Mouse (Mus musculus): ENCODE measurements around the gene Naalad2. TPM values are rescaled to one million over a fixed set of nuclear protein-coding genes. Genes with fewer than 3 reads are reported as not detected.

Gene Naalad2
- total and polyA plus RNA-seq, 3 experiments = 0.04 to 0.06 TPM; not detected in 1

- H3K79me2 ChIP-seq (ENCODE audit: control insufficient read depth, insufficient read depth, low read length, poor library complexity) = peaks cover 27% of the 10 kb centered on the region
Observed at GRCm38 (mm10) chr9:18292443-18292922, 110.3 kb downstream of the Naalad2 start.

GRCm38 (mm10) chr9:18291571-18292429 is 111.0 kb downstream of the Naalad2 start, which contains the start of gene Chordc1:
Gene Chordc1 (plus strand): TSS chr9:18292125.
- peak within 1 kb of the TSS; percentile 71 to 95 for H3K4me3 ChIP-seq (ENCODE audit: control insufficient read depth in 1 of 2, insufficient read depth in 1 of 2, low read depth in 2 of 2, low read length in 2 of 2)
- no peak for TF ChIP-seq RAD21 (IDR thresholded peaks at IDR 0.05; ENCODE audit: low read depth, low read length)
- TF ChIP-seq POLR2AphosphoS5 (IDR thresholded peaks at IDR 0.05; ENCODE audit: borderline replicate concordance, low read depth, low read length) = peak; percentile 52; the same call in 1 of the 2 replicates
- TF ChIP-seq E2F4 (IDR thresholded peaks at IDR 0.05; ENCODE audit: borderline replicate concordance, low read depth, low read length) = no peak
- peak; percentile 54 for TF ChIP-seq GATA1 (IDR thresholded peaks at IDR 0.05; ENCODE audit: low read depth, low read length)
- no peak for TF ChIP-seq ZNF384 (IDR thresholded peaks at IDR 0.05; ENCODE audit: low read depth, low read length)
- TF ChIP-seq UBTF (IDR thresholded peaks at IDR 0.05; ENCODE audit: borderline replicate concordance, insufficient read depth, low read depth, low read length) = peak; percentile 94; the same call in 1 of the 2 replicates
- TF ChIP-seq JUND (IDR thresholded peaks at IDR 0.05; ENCODE audit: low read depth, low read length) = no peak
- peak in 1 of 3 experiments; percentile 20; a peak in 1 of 6 replicates for TF ChIP-seq CTCF (IDR thresholded peaks at IDR 0.05 in 2 of 3, conservative IDR thresholded peaks at IDR 0.05 in 1 of 3; ENCODE audit: control insufficient read depth in 1 of 3, insufficient read depth in 1 of 3, low read depth in 2 of 3, low read length in 3 of 3, poor library complexity in 1 of 3, severe bottlenecking in 1 of 3)
- TF ChIP-seq KAT2A (conservative IDR thresholded peaks at IDR 0.05; ENCODE audit: low read depth, low read length) = no peak
- TF ChIP-seq TBP (IDR thresholded peaks at IDR 0.05; ENCODE audit: low read depth, low read length) = peak; percentile 94
- no peak for TF ChIP-seq MYC (IDR thresholded peaks at IDR 0.05; ENCODE audit: low read depth, low read length)
- no peak for TF ChIP-seq MAFK (IDR thresholded peaks at IDR 0.05; ENCODE audit: borderline replicate concordance, low read depth, low read length)
- TF ChIP-seq POLR2A (IDR thresholded peaks at IDR 0.05; ENCODE audit: control insufficient read depth in 1 of 2, insufficient read depth in 1 of 2, low read depth in 1 of 2, low read length in 2 of 2, poor library complexity in 1 of 2) = peak; percentile 68 to 100
- H3K27ac ChIP-seq (ENCODE audit: control insufficient read depth, low read depth, low read length) = peak within 1 kb of the TSS; percentile 66
- no peaks in the 10 kb centered on the region for H3K27me3 ChIP-seq (ENCODE audit: control insufficient read depth in 1 of 2, insufficient read depth in 2 of 2, low read length in 2 of 2)
- H3K9me3 ChIP-seq (replicated peaks; ENCODE audit: insufficient read depth, low read length) = no peaks in the 10 kb centered on the region
- DNase-seq (ENCODE audit: low read depth, low spot score) = peak; percentile 100
- H3K9ac ChIP-seq (ENCODE audit: control insufficient read depth, low read depth, low read length, poor library complexity, severe bottlenecking) = peak within 1 kb of the TSS; percentile 80
- peaks cover 27% of the 10 kb centered on the region for H3K79me2 ChIP-seq (ENCODE audit: control insufficient read depth, insufficient read depth, low read length, poor library complexity)
- peaks cover 24 to 28% of the 10 kb centered on the region in 2 experiments for H3K36me3 ChIP-seq (ENCODE audit: control insufficient read depth in 1 of 2, insufficient read depth in 2 of 2, low read length in 2 of 2)
- H3K4me1 ChIP-seq (ENCODE audit: control insufficient read depth in 1 of 2, insufficient read depth in 2 of 2, low read length in 2 of 2) = peaks cover 10 to 11% of the 10 kb centered on the region in 2 experiments

More at GRCm38 (mm10) chr9:18292443-18292922, 110.3 kb downstream of the Naalad2 start:
- Histone ChIP-seq H3K27ac (ENCODE audit: control insufficient read depth, low read depth, low read length) (peak overlapping the region; percentile 66), H3K9me3 (replicated peaks; ENCODE audit: insufficient read depth, low read length) (no peaks in the 10 kb centered on the region), H3K27me3 (ENCODE audit: control insufficient read depth in 1 of 2, insufficient read depth in 2 of 2, low read length in 2 of 2) (no peaks in the 10 kb centered on the region), H3K36me3 (ENCODE audit: control insufficient read depth in 1 of 2, insufficient read depth in 2 of 2, low read length in 2 of 2) (peaks cover 26 to 30% of the 10 kb centered on the region in 2 experiments), H3K4me3 (ENCODE audit: control insufficient read depth in 1 of 2, insufficient read depth in 1 of 2, low read depth in 2 of 2, low read length in 2 of 2) (peak overlapping the region; percentile 71 to 95), H3K9ac (ENCODE audit: control insufficient read depth, low read depth, low read length, poor library complexity, severe bottlenecking) (peak overlapping the region; percentile 80), H3K4me1 (ENCODE audit: control insufficient read depth in 1 of 2, insufficient read depth in 2 of 2, low read length in 2 of 2) (peaks cover 7 to 8% of the 10 kb centered on the region in 2 experiments)
- DNase-seq (ENCODE audit: low read depth, low spot score) = peak; percentile 84
- TF ChIP-seq USF2 (IDR thresholded peaks at IDR 0.05; ENCODE audit: borderline replicate concordance in 1 of 2, insufficient read depth in 1 of 2, low read depth in 1 of 2, low read length in 2 of 2) (no peak), MEF2A (IDR thresholded peaks at IDR 0.05; ENCODE audit: extremely low read depth, insufficient replicate concordance, low read depth, low read length, poor library complexity, severe bottlenecking) (no peak), JUND (IDR thresholded peaks at IDR 0.05; ENCODE audit: low read depth, low read length) (no peak), UBTF (IDR thresholded peaks at IDR 0.05; ENCODE audit: borderline replicate concordance, insufficient read depth, low read depth, low read length) (0 out of 2 replicates have a peak, but pooled peaks have one; percentile 22), TBP (IDR thresholded peaks at IDR 0.05; ENCODE audit: low read depth, low read length) (peak; percentile 51; the same call in 1 of the 2 replicates), HCFC1 (IDR thresholded peaks at IDR 0.05; ENCODE audit: low read depth, low read length) (no peak)
